Comparison of ENCODE assay signal across 8 mouse cellular contexts in the genomic region with DNA sequence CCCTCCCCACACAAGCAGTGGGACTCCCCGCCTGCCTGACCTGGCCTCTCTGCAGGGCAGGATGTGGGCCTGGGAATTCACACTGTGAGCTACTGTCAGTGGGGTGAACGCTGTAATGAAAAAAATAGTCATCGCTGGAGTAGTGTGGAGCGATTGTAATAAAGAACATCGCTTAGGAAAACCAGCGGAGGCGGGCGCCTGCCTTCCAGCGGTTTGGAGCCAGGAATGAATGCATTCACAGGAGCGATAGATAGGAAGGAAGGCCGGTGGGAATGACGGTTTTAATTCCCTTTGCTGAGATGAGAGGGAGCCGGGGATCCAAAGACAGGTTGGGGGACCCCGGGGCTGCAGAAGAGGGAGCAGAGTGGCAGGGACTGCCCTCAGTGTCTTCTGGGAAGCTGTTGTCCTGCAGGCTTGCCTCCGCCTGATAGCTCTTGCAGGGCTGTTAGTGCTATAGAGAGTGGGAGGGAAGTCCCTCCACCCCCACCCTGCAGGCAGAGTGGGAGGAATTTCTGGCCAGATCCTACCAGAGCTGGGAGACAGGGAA. TPM values are rescaled to one million over a fixed set of nuclear protein-coding genes. Genes with fewer than 3 reads are reported as not detected.
A peak's percentile ranks its signal among the peaks of the same experiment; 100 is the strongest.
DNase-seq lines count a peak whose midpoint lies in the region; TF ChIP-seq lines count a peak whose summit lies in the region.

No protein-coding gene starts in this region.

- TF ChIP-seq CTCF in lung, adult 2 months (IDR thresholded peaks at IDR 0.05; ENCODE audit: insufficient read depth, low read length) = no peak

- no peaks in the 10 kb centered on the region for H3K4me1 ChIP-seq in lung, adult 2 months (ENCODE audit: control insufficient read depth, insufficient read depth, low read length)

- no peak overlapping the region for H3K4me3 ChIP-seq in lung, adult 2 months (replicated peaks; ENCODE audit: extremely low read depth, low read depth, low read length)

- peak; percentile 31 for DNase-seq in lung, postnatal 10 days
- DNase-seq in lung, adult 2 months = no peak
- peak; percentile 29 to 32 for DNase-seq in frontal cortex, postnatal 25 days (ENCODE audit: low spot score in 2 of 2)
- DNase-seq in left cerebral cortex, adult 18-20 months (ENCODE audit: low spot score in 2 of 2) = peak; percentile 62 to 74
- peak; percentile 72 for DNase-seq in right cerebral cortex, postnatal 25 days
- DNase-seq in urinary bladder, postnatal 25 days (ENCODE audit: low spot score) = no peak
- DNase-seq in adrenal gland, postnatal 36 days = no peak
- DNase-seq in cerebellum, postnatal 14 days = no peak

- no peak for TF ChIP-seq POLR2A in lung, adult 2 months (IDR thresholded peaks at IDR 0.05; ENCODE audit: borderline replicate concordance, extremely low read depth, low read depth, low read length)

- WGBS in lung, adult 2 months = 42% methylated on average over 15 of the region's 15 CpGs

RNA-seq across cellular contexts. Expression of gene Galnt16, which starts 56.8 kb away (rescaled TPM):
- polyA plus RNA-seq in lung, adult 2 months (2012; rRNA removed) = 2.6 and 2.7 TPM in 2 replicates
- total RNA-seq in left cerebral cortex, adult 18-20 months (2021) = 10 to 100 TPM; 89.3 to 96.7 TPM
- 1 to 10 TPM; 7.1 to 8.8 TPM for total RNA-seq in adrenal gland, postnatal 36 days (2021)

Comparison
In these comparisons a context has a peak if more than half of its experiments do, and no peak if none do; other contexts are left out.
1. DNase-seq: peak in lung, postnatal 10 days (single experiment), frontal cortex, postnatal 25 days (2 of 2), left cerebral cortex, adult 18-20 months (2 of 2) and right cerebral cortex, postnatal 25 days (single experiment); none in lung, adult 2 months (single experiment), urinary bladder, postnatal 25 days (single experiment), adrenal gland, postnatal 36 days (0 of 2) and cerebellum, postnatal 14 days (0 of 2).
2. RNA of gene Galnt16, which starts 56.8 kb away (total RNA-seq): 89.3 to 96.7 TPM in left cerebral cortex, adult 18-20 months; 7.1 to 8.8 TPM in adrenal gland, postnatal 36 days; every median in the first group is over 4 times any median in the second.